Mouse (Mus musculus): ENCODE measurements around the gene U2af1. TPM values are rescaled to one million over a fixed set of nuclear protein-coding genes. Genes with fewer than 3 reads are reported as not detected.
"Not testable (repeated sequence)": the region's sequence is repeated elsewhere in the genome, so short reads cannot be mapped to it uniquely, and the experiment has no call there.

The U2af1 gene
- polyA plus RNA-seq (2015; fragmentation: Nextera tagmentation; extraction: Ambion mirVana): 349 and 362 TPM in 2 replicates

DNA sequence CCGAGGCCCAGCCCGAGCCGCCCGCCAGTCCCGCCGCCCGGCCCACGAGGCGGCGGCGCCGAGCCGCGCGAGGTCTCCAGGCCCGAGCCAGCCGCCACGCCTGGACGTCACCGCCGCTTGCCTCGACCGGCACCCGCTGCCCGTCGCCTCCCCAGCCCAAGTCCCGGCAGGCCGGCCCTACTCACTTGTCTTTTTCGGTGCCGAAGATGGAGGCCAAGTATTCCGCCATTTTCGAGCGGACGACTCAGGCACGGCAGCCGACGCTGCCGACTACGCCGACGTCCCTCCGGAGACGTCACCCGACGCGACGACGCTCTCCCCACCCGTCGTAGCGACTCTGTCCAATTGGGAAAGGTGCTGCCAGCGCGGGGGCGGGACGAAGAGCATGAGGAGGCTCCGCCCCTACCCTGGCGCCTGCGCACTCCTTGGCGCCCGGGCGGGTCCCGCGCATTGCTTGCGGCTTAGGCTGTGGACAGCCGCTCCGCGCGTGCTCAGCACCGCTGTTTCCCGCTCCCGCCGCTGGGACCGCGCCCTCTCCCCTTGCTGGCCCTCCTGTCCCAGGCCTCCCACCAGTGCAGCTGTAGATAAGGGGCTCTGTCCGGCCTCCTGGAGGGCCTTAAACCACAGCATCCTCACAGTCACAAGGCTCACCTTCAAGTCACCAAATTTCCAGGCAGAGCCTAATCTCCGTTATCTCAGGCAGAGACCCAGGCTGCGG is at the start of gene U2af1:
TSS of gene U2af1 (minus strand) at position 425 of the 718 bp plus-strand sequence.
- H3K9ac ChIP-seq: peak within 1 kb of the TSS; percentile 98
- no peaks in the 10 kb centered on the region for H3K9me3 ChIP-seq
- ATAC-seq (ENCODE audit: insufficient number of reproducible peaks, insufficient read depth, low FRiP score, low TSS enrichment, low read depth): peak; percentile 98
- whole genome bisulfite sequencing: under 1% methylated on average over 77 of the region's 77 CpGs
- H3K36me3 ChIP-seq: peaks cover 21% of the 10 kb centered on the region
- peaks cover 26% of the 10 kb centered on the region for H3K4me1 ChIP-seq
- no peaks in the 10 kb centered on the region for H3K27me3 ChIP-seq
- peak within 1 kb of the TSS; percentile 83 for H3K27ac ChIP-seq
- peak within 1 kb of the TSS; percentile 94 for H3K4me3 ChIP-seq
- peak within 1 kb of the TSS; percentile 80 for H3K4me2 ChIP-seq

DNA sequence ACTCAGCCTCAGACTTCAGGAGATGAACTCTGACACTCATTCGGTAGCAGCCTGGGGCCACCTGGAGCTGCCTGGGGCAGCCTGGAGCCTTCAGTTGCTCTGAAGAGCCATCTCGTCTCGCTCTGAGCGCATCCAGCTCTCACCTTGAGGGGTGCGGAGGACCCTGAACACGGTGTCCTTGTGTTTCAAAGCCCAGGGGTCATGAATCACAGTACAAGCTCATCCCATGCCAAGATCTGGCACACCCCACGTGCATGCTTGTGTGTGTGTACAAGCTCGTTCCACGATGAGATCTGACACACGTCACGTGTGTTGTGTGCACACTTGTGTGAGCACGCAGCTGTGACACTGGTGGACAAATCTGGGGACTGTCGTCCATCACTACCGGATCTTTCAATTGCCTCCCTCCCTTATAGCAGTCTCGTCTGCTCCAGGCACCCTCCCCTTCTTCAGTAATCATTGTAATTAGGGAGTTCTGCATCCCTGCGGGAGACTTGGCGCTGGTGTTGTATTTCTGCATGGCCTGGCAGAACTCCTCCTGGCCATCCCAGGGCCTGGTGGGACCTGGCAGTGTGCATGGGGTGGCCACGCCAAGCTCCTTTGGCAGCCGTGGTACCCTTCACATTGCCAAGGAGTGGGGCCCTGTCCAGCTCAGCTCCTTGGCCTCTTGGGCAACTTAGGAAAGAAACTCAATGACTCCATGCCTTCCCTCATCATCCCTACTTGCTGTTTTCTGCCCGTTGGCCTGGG is 46.8 kb upstream of the U2af1 start:
- Histone ChIP-seq H3K27me3 (no peaks in the 10 kb centered on the region), H3K9me3 (no peaks in the 10 kb centered on the region), H3K4me1 (no peaks in the 10 kb centered on the region), H3K4me2 (no peak overlapping the region), H3K27ac (no peak overlapping the region), H3K9ac (no peak overlapping the region), H3K36me3 (no peaks in the 10 kb centered on the region), H3K4me3 (no peak overlapping the region)
- 64% methylated on average over 20 of the region's 20 CpGs for WGBS
- no peak for ATAC-seq (ENCODE audit: insufficient number of reproducible peaks, insufficient read depth, low FRiP score, low TSS enrichment, low read depth)

DNA sequence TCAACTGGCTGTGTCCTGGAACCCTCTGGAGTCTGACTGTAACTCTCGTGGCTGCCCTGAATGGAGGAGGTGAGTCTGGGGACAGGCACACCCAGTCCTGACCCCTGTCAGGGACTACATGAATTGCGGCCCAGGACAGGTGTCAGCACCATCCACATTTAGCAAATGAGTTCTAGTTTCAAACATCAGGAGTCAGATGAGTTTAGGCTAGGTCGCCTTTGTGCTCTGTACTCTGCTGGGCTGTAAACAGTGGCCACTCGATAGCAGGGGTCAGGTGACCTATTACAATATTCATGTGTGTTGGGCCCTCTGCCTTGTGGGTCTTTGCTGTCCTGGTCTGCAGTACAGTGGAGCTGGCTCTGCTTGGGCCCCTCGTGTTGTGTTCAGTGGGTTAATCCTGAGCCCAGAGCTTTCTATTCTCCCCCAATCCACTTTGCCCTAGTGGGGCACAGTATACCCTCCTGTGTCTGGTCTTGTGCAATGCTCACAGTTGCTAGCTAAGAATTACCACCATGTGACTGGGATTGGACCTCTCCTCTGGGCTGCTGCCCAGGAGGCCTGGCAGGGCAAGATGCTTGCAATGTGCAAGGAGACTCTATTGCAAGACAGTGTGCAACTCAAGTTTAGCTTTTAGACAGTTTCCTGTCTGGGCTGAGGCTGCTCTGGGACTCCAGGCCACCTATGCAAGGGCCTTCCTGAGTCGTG is 44.7 kb upstream of the U2af1 start:
- no peak for ATAC-seq (ENCODE audit: insufficient number of reproducible peaks, insufficient read depth, low FRiP score, low TSS enrichment, low read depth)

DNA sequence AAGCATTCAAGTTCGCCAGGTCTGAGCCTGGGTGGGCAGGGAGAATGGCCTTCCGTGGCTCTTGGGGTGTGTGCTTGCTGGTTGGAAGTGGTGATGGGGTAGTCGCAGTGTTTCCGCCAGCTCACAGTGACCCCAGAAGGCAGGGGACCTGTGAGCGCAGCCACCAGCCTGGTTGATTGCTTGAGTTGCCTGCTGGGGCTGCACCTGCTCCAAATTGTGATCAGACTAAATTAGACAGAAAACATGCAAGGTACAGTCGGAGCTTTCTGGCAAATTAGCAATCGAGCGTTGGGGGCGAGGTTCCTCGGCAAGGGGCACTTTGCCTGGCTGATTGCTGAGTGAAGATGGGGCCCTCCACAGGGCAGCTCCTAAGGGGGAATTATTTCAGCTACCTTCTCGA is 39.7 kb upstream of the U2af1 start:
- Histone ChIP-seq H3K4me1 (peaks cover 8% of the 10 kb centered on the region), H3K9me3 (no peaks in the 10 kb centered on the region), H3K36me3 (no peaks in the 10 kb centered on the region), H3K27ac (no peak overlapping the region), H3K4me3 (no peak overlapping the region), H3K27me3 (no peaks in the 10 kb centered on the region), H3K4me2 (no peak overlapping the region), H3K9ac (no peak overlapping the region)
- no peak for ATAC-seq (ENCODE audit: insufficient number of reproducible peaks, insufficient read depth, low FRiP score, low TSS enrichment, low read depth)
- WGBS: 62% methylated on average over 11 of the region's 11 CpGs

More for the DNA sequence above, 44.7 kb upstream of the U2af1 start:
- Histone ChIP-seq H3K9ac (no peak overlapping the region), H3K27ac (no peak overlapping the region), H3K36me3 (no peaks in the 10 kb centered on the region), H3K4me3 (no peak overlapping the region), H3K9me3 (no peaks in the 10 kb centered on the region), H3K4me1 (no peaks in the 10 kb centered on the region), H3K4me2 (no peak overlapping the region), H3K27me3 (no peaks in the 10 kb centered on the region)
- 72% methylated on average over 6 of the region's 6 CpGs for WGBS

DNA sequence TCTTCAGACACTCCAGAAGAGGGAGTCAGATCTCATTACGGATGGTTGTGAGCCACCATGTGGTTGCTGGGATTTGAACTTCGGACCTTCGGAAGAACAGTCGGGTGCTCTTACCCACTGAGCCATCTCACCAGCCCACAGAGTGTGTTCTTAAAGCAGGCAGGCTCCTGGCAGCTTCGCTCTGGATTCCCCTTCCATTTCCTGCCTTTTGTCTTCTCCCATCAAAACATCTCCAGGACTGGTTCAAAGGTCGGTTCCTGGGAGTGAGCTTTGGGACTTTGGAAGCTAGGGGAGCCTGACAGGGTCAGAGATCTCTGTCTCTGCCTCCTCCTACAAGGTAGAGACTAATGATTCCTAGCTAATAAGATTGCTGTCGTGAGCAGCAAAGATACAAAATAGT is 36.7 kb upstream of the U2af1 start:
- peaks cover 12% of the 10 kb centered on the region for H3K4me1 ChIP-seq
- 88% methylated on average over 7 of the region's 7 CpGs for WGBS
- H3K4me2 ChIP-seq; H3K9me3 ChIP-seq; ATAC-seq (ENCODE audit: insufficient number of reproducible peaks, insufficient read depth, low FRiP score, low TSS enrichment, low read depth); H3K27ac ChIP-seq; H3K9ac ChIP-seq; H3K27me3 ChIP-seq; H3K4me3 ChIP-seq; H3K36me3 ChIP-seq: not testable (repeated sequence)

DNA sequence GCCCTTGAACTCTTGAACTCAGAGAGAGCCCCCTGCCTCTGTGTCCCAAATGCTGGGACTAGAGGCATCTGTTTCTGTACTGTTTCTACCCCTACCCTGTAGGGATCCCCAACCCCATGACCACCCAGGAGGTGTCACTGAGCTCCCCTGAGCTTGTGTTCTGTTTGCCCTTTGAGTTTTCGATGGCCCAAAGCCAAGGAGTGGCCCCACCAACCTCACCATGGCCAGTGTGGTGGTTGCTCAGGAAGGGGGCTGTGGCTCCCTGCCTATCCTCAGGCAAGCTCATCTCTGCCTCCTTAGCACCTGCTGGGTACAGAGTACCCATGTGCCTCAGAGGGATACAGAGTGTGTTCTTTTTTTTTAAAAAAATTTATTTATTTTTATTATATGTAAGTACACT is 36.3 kb upstream of the U2af1 start:
- no peak for ATAC-seq (ENCODE audit: insufficient number of reproducible peaks, insufficient read depth, low FRiP score, low TSS enrichment, low read depth)
- no peak overlapping the region for H3K27ac ChIP-seq
- 97% methylated on average over 1 of the region's 1 CpGs for WGBS
- H3K4me1 ChIP-seq: peaks cover 12% of the 10 kb centered on the region
- no peak overlapping the region for H3K4me2 ChIP-seq
- H3K9ac ChIP-seq: no peak overlapping the region
- no peaks in the 10 kb centered on the region for H3K27me3 ChIP-seq
- H3K36me3 ChIP-seq: no peaks in the 10 kb centered on the region
- H3K4me3 ChIP-seq: no peak overlapping the region
- H3K9me3 ChIP-seq: no peaks in the 10 kb centered on the region

DNA sequence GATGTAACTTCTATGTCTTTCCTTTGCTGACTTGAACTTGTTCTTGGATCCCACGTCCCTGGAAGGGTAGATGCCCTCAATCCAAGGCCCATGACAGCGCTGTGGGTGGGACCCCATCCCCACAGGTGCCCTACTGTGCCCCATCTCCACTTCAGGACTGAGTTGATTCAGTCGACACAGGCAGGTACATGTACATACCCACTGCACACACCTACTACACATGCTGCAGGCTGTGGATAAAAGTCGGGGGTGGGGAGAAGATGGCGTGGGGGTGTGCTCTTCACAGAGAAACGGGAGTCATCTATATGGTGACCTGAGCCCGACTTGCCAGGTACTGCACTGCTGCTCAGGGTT is 35.3 kb upstream of the U2af1 start:
- ATAC-seq (ENCODE audit: insufficient number of reproducible peaks, insufficient read depth, low FRiP score, low TSS enrichment, low read depth): no peak
- Histone ChIP-seq H3K27ac (no peak overlapping the region), H3K4me3 (no peak overlapping the region), H3K27me3 (no peaks in the 10 kb centered on the region), H3K4me1 (peaks cover 12% of the 10 kb centered on the region), H3K4me2 (peak overlapping the region; percentile 53; the same call in 1 of the 2 replicates), H3K9me3 (no peaks in the 10 kb centered on the region), H3K36me3 (no peaks in the 10 kb centered on the region), H3K9ac (no peak overlapping the region)
- WGBS: 72% methylated on average over 7 of the region's 7 CpGs

DNA sequence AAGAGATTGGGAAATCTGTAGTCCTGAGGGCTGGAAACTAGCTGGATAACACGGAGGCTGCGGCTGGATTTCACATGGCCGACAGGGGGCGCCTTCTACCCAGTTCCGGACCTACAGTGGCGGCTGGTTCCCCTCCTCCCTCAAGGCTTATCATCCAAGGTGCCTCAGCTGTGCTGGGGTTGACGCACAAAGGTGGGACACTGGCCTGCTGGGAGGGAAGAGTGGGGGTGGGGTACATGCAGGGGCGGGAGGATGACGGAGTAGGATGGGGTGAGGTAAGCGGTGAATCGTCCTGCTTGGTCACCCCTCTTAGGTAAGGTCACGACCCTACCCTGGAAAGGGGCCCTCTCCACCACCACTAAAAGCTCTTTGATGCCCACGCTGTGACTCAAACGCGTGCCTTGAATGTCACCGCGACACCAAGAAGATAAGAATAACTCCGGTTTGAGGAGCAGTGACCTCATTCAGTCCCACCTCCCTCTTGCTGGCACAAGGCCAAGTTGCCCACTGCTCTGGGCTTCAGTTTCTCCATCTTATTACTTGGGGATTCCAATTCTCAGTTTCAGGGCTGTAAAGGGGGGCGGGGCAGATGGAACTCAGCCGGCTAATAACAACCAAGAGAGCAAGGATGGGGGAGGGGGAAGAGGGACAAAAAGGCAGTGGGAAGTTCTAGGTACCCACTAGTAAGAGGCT is 34.8 kb upstream of the U2af1 start:
- WGBS: 7% methylated on average over 20 of the region's 20 CpGs
- Histone ChIP-seq H3K4me1 (peaks cover 12% of the 10 kb centered on the region), H3K4me3 (peak overlapping the region; percentile 19; the same call in 1 of the 2 replicates), H3K27me3 (no peaks in the 10 kb centered on the region), H3K4me2 (peak overlapping the region; percentile 53), H3K36me3 (no peaks in the 10 kb centered on the region), H3K9ac (no peak overlapping the region), H3K27ac (no peak overlapping the region), H3K9me3 (no peaks in the 10 kb centered on the region)
- ATAC-seq (ENCODE audit: insufficient number of reproducible peaks, insufficient read depth, low FRiP score, low TSS enrichment, low read depth): no peak; the same call in 1 of the 2 replicates

DNA sequence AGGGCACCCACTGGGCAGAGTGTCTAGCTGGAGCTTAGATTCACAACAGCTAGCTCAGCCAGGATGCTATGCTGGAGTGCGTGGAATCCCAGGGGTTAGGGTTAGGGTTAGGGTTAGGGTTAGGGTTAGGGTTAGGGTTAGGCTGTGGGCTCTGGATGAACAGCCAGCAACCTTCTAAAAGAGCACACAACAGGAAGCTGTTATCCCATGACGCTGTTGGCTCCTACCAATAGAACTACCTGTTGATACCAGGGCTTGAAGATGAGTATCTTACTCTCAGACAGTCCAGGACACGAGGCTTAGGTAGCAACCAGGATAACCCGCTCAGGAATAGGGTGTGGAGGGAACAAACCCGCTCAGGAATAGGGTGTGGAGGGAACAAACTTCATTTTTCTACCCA is 34.2 kb upstream of the U2af1 start:
- no peak overlapping the region for H3K27ac ChIP-seq
- no peaks in the 10 kb centered on the region for H3K36me3 ChIP-seq
- no peak overlapping the region for H3K9ac ChIP-seq
- peaks cover 12% of the 10 kb centered on the region for H3K4me1 ChIP-seq
- no peaks in the 10 kb centered on the region for H3K9me3 ChIP-seq
- no peaks in the 10 kb centered on the region for H3K27me3 ChIP-seq
- WGBS: 44% methylated on average over 5 of the region's 5 CpGs
- H3K4me3 ChIP-seq: no peak overlapping the region
- peak overlapping the region; percentile 53 for H3K4me2 ChIP-seq
- no peak; the same call in 1 of the 2 replicates for ATAC-seq (ENCODE audit: insufficient number of reproducible peaks, insufficient read depth, low FRiP score, low TSS enrichment, low read depth)

DNA sequence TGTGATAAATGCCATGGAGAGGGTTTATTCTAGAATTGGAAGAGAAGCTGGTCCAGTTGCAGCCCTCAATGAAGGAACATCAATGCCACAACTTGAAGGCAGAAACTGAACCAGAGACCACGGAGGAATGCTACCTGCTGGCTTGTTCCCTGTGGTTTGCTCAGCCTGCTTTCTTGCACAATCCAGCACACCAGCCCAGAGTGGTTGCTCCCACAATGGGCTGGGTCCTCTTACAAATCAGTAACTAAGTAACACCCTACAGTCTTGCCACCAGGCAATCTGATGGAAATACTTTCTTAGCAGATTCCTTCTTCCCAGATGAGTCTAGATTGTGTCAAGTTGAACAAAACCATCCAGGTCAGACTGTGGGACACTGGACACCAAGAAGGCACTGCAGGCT is 30.9 kb upstream of the U2af1 start:
- ATAC-seq (ENCODE audit: insufficient number of reproducible peaks, insufficient read depth, low FRiP score, low TSS enrichment, low read depth): no peak
- H3K27ac ChIP-seq: no peak overlapping the region

DNA sequence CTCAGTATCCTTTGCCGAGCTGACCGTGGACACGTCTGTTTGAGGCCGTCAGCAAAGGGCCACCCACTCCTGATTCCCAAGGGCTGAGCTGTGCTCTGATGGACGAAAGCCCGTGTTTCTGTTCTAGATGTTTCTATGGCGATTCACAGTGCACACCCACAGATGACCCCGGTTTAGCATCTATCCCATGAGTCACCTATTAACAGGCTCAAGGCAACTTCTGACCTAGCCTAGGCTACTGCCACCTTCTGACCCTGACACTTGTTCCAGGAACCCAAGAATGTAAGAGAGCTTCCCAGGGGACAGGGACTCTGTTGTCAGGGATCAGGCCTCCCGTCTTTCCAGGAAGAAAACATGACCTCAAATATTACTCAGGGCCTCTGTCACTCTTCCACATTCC is 29.4 kb upstream of the U2af1 start:
- no peak overlapping the region for H3K27ac ChIP-seq
- no peaks in the 10 kb centered on the region for H3K9me3 ChIP-seq
- H3K4me1 ChIP-seq: peaks cover 14% of the 10 kb centered on the region
- no peaks in the 10 kb centered on the region for H3K36me3 ChIP-seq
- H3K4me2 ChIP-seq: no peak overlapping the region
- no peak for ATAC-seq (ENCODE audit: insufficient number of reproducible peaks, insufficient read depth, low FRiP score, low TSS enrichment, low read depth)
- 78% methylated on average over 9 of the region's 9 CpGs for WGBS
- no peak overlapping the region for H3K4me3 ChIP-seq
- no peak overlapping the region for H3K9ac ChIP-seq
- no peaks in the 10 kb centered on the region for H3K27me3 ChIP-seq

More for the DNA sequence above, 30.9 kb upstream of the U2af1 start:
- H3K9ac ChIP-seq: no peak overlapping the region
- no peaks in the 10 kb centered on the region for H3K9me3 ChIP-seq
- H3K36me3 ChIP-seq: no peaks in the 10 kb centered on the region
- H3K4me2 ChIP-seq: no peak overlapping the region
- H3K4me3 ChIP-seq: no peak overlapping the region
- H3K4me1 ChIP-seq: peaks cover 24% of the 10 kb centered on the region
- 81% methylated on average over 1 of the region's 1 CpGs for WGBS
- H3K27me3 ChIP-seq: no peaks in the 10 kb centered on the region

All from embryonic facial prominence, embryonic 13.5 days (tissue).